Mouse (Mus musculus): ENCODE measurements around the gene Nfe2l2.

Gene Nfe2l2

DNA sequence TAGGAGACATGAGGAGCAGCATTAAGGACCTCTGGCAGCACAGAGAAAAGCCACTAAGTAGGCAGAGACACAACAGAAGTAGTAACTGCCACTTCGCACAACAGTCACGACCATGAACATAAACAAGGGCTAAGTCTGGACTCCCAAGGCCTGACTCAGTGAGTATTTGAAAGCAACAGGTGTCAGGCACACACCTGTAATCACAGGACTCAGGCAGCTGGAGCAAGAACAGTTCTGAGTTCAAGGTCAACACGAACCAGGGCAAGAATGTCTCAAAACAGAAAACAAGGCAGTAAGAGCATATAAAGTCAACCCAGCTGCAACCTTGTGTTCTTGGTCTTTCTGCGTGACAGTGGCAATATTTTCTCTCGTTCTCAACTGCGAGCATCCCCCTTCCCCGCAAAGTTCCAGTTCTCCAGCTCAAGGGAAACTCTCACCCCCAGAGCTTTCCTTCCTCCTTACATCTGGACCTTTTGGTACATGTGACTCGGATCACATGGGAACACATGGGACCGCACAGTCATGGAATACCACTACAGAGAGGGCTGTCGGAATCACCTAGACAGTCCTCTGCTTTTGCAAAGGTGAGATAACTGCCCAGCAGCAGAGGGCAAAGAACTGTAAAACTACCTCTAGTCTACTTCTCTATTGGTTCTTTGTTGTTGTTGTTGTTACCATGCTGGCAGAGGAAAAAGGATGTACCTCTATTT lies 17.2 kb downstream of the Nfe2l2 start:
- DNase-seq (ENCODE audit: low read depth, low spot score) = no peak

GRCm38 (mm10) chr2:75685458-75685861 lies 19.0 kb downstream of the Nfe2l2 start:
- peak; percentile 82 for DNase-seq (ENCODE audit: low read depth, low spot score)

- DNase-seq (ENCODE audit: low read depth, low spot score) = no peak
These were observed 19.9 kb downstream of the Nfe2l2 start for GRCm38 (mm10) chr2:75684526-75684925.

DNA sequence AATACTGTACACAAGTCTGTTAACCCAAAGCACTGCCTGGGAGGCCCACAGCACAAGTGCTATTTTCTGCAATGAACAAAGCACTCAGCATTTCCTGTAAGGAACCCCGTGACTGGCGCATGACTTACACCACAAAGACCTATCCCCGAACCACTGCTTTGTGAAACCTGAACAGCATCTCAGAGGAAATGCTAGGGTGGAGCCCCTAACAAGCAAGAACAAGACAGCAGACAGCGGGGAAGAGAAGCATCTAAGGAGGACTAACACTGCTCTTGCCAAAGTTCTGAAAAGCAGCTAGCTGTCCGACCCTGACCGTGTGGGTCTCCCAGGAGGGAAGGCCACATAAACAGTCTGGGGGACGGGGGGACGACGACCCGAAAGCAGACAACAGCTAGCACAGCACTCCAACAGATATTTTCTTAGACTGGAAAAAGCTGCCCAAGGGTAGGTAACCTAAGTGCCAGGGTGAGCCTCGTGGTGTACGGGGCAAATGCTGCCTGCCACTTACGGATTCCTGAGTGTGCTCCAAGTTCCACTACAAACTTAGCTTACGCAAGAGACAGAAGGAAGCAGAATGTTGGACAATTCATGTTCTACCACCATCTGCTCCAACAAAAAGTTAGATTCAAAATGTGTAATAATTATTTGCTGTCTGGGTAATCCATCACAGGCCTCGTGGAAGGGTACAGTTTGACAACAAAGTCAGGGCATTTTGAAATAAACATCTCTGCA lies 21.3 kb downstream of the Nfe2l2 start:
- DNase-seq (ENCODE audit: low read depth, low spot score) = peak; percentile 83

- no peak for DNase-seq (ENCODE audit: low read depth, low spot score)
These were observed 23.0 kb downstream of the Nfe2l2 start for GRCm38 (mm10) chr2:75681439-75681838.

GRCm38 (mm10) chr2:75679947-75680346 lies 24.5 kb downstream of the Nfe2l2 start:
- no peak for DNase-seq (ENCODE audit: low read depth, low spot score)

- no peak for DNase-seq (ENCODE audit: low read depth, low spot score)
These were observed 27.9 kb downstream of the Nfe2l2 start for GRCm38 (mm10) chr2:75676567-75676966.

- no peak for DNase-seq (ENCODE audit: low read depth, low spot score)
These were observed 31.9 kb downstream of the Nfe2l2 start for GRCm38 (mm10) chr2:75672561-75672960.

GRCm38 (mm10) chr2:75671337-75671660 lies 33.1 kb downstream of the Nfe2l2 start:
- DNase-seq (ENCODE audit: low read depth, low spot score) = no peak

GRCm38 (mm10) chr2:75670446-75671336 lies 33.8 kb downstream of the Nfe2l2 start:
- DNase-seq (ENCODE audit: low read depth, low spot score) = no peak

DNA sequence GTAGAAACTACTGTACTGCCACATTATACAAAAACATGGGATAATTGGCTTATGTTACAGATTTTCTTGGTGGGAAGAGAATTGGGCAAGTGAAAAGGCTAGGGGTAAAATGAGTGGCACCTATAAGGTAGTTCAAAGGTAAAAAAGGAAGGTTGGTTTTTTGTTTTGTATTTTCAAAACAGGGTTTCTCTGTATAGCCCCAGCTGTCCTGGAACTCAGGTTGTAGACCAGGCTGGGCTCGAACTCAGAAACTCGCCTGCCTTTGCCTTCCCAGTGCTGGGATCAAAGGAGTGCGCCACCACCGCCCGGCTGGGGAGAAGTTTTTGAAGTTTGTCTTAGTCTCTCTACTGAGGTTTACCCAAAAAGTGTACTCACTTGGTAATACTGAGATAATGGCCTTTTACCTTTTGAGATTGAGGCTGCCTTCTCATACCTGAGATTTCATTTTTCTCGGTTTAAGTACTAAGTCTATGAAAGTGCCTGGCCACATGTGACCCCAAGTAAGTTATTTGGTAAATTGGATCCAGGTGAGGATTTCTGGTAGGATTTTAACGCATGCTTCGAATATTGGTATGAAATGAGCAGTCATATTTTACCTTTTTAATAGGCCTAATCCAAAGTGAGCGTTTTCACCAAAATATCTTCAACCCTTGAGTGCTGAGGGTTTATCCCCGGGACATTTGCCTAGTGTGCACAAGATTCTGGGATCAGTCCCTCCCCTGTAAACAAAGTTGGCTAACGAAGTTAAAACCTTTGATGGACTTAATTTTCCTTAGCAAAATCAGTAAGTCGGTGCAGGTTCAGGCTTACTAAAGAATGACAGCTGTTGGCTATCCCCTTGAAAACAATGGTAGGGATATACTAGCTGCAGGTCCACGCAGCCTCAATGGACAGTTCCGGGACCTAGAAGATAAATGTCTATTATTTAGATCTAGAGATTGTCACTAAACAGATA lies 34.7 kb downstream of the Nfe2l2 start:
- DNase-seq (ENCODE audit: low read depth, low spot score) = no peak

DNA sequence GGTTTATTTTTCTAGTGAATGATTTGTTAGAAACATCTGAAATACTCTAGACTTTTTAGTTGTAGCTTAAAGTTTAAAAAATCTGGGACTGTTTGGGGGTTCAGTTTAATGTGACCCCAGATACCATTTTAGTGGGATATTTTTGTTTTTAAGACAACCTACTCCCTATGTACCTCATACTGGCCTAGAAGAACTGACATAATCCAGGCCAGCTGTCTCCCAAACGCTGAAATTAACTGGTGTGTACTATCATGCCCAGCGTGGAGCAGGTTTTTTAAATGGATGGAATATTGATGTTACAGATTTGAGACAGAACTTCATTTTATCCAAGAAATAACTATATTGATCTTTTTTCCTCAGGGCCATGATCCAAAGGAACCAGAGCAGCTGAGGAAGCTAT lies 43.3 kb downstream of the Nfe2l2 start:
- DNase-seq (ENCODE audit: low read depth, low spot score) = no peak

DNA sequence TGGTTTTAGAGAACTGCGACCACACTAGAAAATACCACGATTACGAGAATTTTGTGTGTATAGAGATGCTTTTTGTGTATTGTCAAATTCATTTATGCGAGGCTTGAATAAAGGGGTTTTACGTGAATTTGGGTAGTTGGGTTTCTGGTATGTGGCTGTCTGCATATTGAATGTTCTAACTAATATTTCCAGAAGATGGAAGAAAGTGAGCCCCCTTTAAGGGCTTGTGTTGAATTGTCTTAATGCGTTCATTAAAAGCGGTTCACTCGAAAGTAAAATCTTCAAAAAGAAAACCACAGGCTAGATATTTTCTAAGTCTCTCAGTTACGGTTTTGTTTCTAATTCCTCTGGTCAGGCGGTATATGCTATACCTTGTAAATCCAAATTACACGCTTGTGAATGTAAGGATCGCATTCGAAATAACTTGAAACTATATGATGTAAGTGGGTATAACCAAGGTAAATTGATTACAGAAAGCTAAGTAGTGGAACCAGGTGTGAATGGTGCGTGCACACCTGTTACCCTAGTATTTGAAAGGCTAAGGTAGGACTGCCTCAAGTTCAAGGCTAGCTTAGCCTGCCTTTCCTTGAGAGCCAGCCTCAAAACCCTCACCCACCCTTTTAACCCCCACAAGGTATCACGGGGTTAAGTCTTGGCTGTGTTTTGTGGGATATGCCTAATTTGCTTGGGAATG lies 44.0 kb downstream of the Nfe2l2 start:
- DNase-seq (ENCODE audit: low read depth, low spot score) = no peak

GRCm38 (mm10) chr2:75659629-75659960 lies 44.8 kb downstream of the Nfe2l2 start:
- peak; percentile 89 for DNase-seq (ENCODE audit: low read depth, low spot score)

DNA sequence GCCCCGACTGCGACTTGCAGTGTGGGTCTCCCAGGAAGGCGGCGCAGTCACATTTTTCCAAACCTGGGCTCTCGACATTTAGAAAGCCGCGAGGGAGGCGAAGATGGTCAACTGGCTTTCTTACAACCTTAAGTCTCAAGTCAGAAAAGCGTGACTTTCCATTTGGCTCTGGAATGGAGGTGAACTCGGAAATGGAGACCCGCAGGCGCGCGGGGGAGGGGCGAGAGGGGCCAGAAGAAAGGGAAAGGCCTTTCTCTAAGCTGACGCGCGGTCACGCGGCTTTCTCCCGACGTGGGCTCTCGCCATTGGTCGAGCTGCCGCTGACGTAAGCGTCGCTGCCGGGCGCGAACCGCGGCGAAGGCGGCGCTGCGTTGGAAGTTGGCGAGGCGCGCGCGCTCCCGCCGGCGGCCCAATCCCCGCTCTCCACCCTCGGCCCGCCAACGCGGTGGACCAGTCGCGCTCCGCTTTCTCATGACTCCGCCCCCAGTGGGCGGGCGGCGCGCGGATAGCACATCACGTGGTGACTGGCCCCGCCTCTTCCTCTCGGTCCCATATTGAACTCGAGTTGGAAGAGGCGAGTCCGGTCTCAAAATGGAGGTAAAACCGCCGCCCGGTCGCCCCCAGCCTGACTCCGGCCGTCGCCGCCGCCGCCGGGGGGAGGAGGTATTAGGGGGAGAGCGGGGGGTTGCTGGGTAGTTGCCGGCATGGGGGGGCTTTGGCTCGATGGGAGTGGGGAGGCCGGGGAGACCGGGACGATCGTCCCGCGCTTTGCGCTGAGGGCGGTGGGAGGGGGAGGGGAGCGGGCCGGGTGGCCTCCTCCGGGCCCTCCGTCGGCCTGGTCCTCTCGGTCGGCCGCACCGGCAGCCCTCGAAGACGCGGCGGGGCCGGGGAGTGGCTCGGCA lies 45.5 kb downstream of the Nfe2l2 start, which contains the start of gene Hnrnpa3:
Gene Hnrnpa3, plus strand, starts transcription at position 535 of the 902 bp plus-strand sequence.
- peak; percentile 99 for DNase-seq (ENCODE audit: low read depth, low spot score)

DNA sequence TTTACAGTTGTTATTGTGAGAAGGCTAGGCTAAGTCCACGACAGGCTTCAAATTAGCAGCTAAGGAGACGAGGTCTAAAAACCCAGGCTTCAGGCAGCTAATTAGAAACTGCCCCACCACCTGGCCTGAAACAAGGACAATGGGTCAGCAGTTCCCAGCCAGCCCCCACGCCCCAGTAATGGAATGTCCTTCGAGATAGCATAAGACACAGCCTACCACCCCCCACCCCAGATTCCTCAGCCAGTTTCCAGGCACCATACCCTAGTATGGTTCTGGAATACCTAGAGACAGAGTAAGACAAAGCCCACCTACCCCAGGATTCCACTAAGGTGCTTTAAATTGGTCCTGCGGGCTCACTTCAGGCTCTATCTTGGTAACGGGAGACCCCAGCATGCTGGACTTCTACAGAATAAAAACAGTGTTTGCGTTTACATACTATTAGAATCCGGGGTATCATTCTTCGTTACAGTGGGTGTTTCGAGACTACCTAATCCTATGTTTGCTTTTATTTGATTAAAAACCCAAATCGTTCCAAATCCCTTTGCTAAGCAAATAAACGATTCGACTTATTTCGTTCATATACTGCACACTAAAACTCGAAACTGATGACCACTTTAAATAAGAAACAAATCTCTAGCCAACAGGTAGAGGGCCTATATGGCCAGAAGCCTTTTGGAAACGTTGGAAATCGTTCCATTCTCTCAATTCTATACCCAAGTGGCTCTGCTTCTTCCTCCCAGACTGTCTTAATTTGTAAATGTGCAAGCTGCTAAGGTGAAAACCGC lies 46.3 kb downstream of the Nfe2l2 start:
- DNase-seq (ENCODE audit: low read depth, low spot score) = no peak

DNA sequence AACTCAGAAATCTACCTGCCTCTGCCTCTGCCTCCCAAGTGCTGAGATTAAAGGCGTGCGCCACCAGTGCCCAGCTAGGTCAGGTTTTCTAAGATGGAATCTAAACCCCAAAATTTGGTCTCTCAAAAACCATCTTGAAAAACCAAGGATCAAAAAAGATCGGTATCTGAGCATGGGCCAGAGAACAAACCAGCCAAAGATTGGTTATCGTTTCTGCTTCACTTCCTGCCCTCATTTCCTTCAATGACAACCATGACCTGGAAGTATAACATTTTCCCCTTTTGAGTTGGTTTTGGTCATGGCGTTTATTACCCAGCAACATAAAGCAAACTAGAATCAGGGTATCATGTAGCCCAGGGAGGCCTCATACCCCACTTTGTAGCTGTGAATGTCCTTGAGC lies 47.5 kb downstream of the Nfe2l2 start:
- no peak for DNase-seq (ENCODE audit: low read depth, low spot score)

DNA sequence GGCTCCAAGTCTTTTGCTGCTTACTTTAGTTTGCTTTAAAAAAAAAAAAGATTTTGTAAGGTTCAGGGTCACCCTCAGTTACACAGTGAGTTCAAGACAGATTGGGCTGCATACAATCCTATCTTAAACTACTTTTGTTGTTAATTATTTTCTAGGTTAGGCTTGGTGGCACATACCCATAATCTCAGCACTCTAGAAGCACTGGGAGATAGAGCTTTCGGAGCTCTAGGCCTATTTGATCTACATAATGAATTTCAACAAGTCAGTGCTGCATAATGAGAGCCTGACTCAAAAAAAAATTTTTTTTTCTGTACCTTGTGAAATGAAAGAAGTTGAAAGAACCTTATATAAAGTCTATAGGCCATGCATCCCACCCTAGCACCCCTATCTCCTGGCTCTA lies 49.8 kb downstream of the Nfe2l2 start:
- no peak for DNase-seq (ENCODE audit: low read depth, low spot score)

GRCm38 (mm10) chr2:75653150-75653549 lies 51.3 kb downstream of the Nfe2l2 start:
- DNase-seq (ENCODE audit: low read depth, low spot score) = no peak
